Mouse (Mus musculus) megakaryocyte, embryonic 14.5 days (primary cell): ENCODE results near the gene Usp33. TPM values are rescaled to one million over a fixed set of nuclear protein-coding genes. Genes with fewer than 3 reads are reported as not detected.

Source experiments
- H3K27me3 ChIP-seq: replicated peaks from 2 replicates; pipeline ENCODE3; 2012; ENCODE audit warnings: inconsistent platforms
- H3K36me3 ChIP-seq: replicated peaks from 2 replicates; pipeline ENCODE3; 2012; ENCODE audit warnings: low read length, inconsistent platforms, mixed read lengths
- H3K4me1 ChIP-seq: 2 replicates; pipeline ENCODE4 v1.6.1; 2012; ENCODE audit warnings: inconsistent platforms
- H3K4me3 ChIP-seq: replicated peaks from 2 replicates; pipeline ENCODE3; 2012; ENCODE audit warnings: moderate library complexity, mild to moderate bottlenecking, inconsistent platforms
- H3K9me3 ChIP-seq: 2 replicates; pipeline ENCODE4 v1.6.1; 2012; ENCODE audit warnings: inconsistent platforms
- FLI1 ChIP-seq: IDR thresholded peaks from 2 replicates; pipeline ENCODE4 v1.6.1; 2012; ENCODE audit warnings: low read length, inconsistent platforms, mixed read lengths
- GATA1 ChIP-seq: IDR thresholded peaks from 3 replicates; pipeline ENCODE4 v1.6.1; 2012; ENCODE audit warnings: mixed read lengths, low read length, inconsistent platforms, borderline replicate concordance
- polyA plus RNA-seq: library from polyadenylated mRNA; stranded (reverse); fragments of >175 nt; gene quantifications from 2 replicates; pipeline ENCODE4 v1.2.3, GENCODE M21; 2012; ENCODE audit warnings: low replicate concordance; ENCODE audit not compliant: insufficient read depth

Usp33 gene
- polyA plus RNA-seq, 1 experiment: 2.2 TPM

GRCm38 (mm10) chr3:152342961-152343517 is 3.2 kb upstream of the Usp33 start:
- TF ChIP-seq FLI1 (no peak), GATA1 (no peak)
- Histone ChIP-seq H3K36me3 (peaks cover 1% of the 10 kb centered on the region), H3K4me3 (no peak overlapping the region), H3K27me3 (no peaks in the 10 kb centered on the region), H3K4me1 (peaks cover 34% of the 10 kb centered on the region), H3K9me3 (no peaks in the 10 kb centered on the region)

- H3K4me3 ChIP-seq: peak overlapping the region; percentile 99
- peaks cover 23% of the 10 kb centered on the region for H3K36me3 ChIP-seq
- no peak for TF ChIP-seq FLI1
- TF ChIP-seq GATA1: no peak
- no peaks in the 10 kb centered on the region for H3K27me3 ChIP-seq
- H3K9me3 ChIP-seq: no peaks in the 10 kb centered on the region
- peaks cover 53% of the 10 kb centered on the region for H3K4me1 ChIP-seq
Observed at GRCm38 (mm10) chr3:152346633-152347141, 409 bp downstream of the Usp33 start.

GRCm38 (mm10) chr3:152347227-152347626 is 949 bp downstream of the Usp33 start:
- peaks cover 23% of the 10 kb centered on the region for H3K36me3 ChIP-seq
- peak overlapping the region; percentile 99 for H3K4me3 ChIP-seq
- H3K4me1 ChIP-seq: peaks cover 54% of the 10 kb centered on the region
- no peaks in the 10 kb centered on the region for H3K27me3 ChIP-seq
- no peaks in the 10 kb centered on the region for H3K9me3 ChIP-seq
- no peak for TF ChIP-seq GATA1
- TF ChIP-seq FLI1: no peak

GRCm38 (mm10) chr3:152348011-152348830 is 1.9 kb downstream of the Usp33 start:
- TF ChIP-seq GATA1: no peak
- TF ChIP-seq FLI1: no peak
- Histone ChIP-seq H3K36me3 (peaks cover 31% of the 10 kb centered on the region), H3K27me3 (no peaks in the 10 kb centered on the region), H3K4me1 (peaks cover 57% of the 10 kb centered on the region), H3K4me3 (peak overlapping the region; percentile 38), H3K9me3 (no peaks in the 10 kb centered on the region)

- H3K9me3 ChIP-seq: no peaks in the 10 kb centered on the region
- H3K36me3 ChIP-seq: peaks cover 37% of the 10 kb centered on the region
- no peaks in the 10 kb centered on the region for H3K27me3 ChIP-seq
- TF ChIP-seq GATA1: no peak
- no peak for TF ChIP-seq FLI1
- peak overlapping the region; percentile 72 for H3K4me3 ChIP-seq
- peaks cover 77% of the 10 kb centered on the region for H3K4me1 ChIP-seq
Observed at GRCm38 (mm10) chr3:152350431-152350830, 4.2 kb downstream of the Usp33 start.

GRCm38 (mm10) chr3:152350966-152351365 is 4.7 kb downstream of the Usp33 start:
- no peak for TF ChIP-seq FLI1
- TF ChIP-seq GATA1: no peak
- Histone ChIP-seq H3K4me1 (peaks cover 81% of the 10 kb centered on the region), H3K4me3 (peak overlapping the region; percentile 72), H3K9me3 (no peaks in the 10 kb centered on the region), H3K36me3 (peaks cover 37% of the 10 kb centered on the region), H3K27me3 (no peaks in the 10 kb centered on the region)

GRCm38 (mm10) chr3:152352289-152352688 is 6.0 kb downstream of the Usp33 start:
- Histone ChIP-seq H3K36me3 (peaks cover 50% of the 10 kb centered on the region), H3K27me3 (no peaks in the 10 kb centered on the region), H3K9me3 (peaks cover 3% of the 10 kb centered on the region; the same call in 1 of the 2 replicates), H3K4me3 (no peak overlapping the region), H3K4me1 (peaks cover 90% of the 10 kb centered on the region)
- TF ChIP-seq GATA1: no peak
- no peak for TF ChIP-seq FLI1

GRCm38 (mm10) chr3:152353434-152354177 is 7.3 kb downstream of the Usp33 start:
- TF ChIP-seq FLI1: no peak
- TF ChIP-seq GATA1: no peak

GRCm38 (mm10) chr3:152355361-152355760 is 9.1 kb downstream of the Usp33 start:
- peaks cover 3% of the 10 kb centered on the region; the same call in 1 of the 2 replicates for H3K9me3 ChIP-seq
- peak overlapping the region; percentile 87 for H3K4me3 ChIP-seq
- peak; percentile 83 for TF ChIP-seq GATA1
- TF ChIP-seq FLI1: peak; percentile 20; the same call in 1 of the 2 replicates
- H3K27me3 ChIP-seq: no peaks in the 10 kb centered on the region
- H3K4me1 ChIP-seq: peaks cover 84% of the 10 kb centered on the region
- H3K36me3 ChIP-seq: peaks cover 68% of the 10 kb centered on the region

More at GRCm38 (mm10) chr3:152353434-152354177, 7.3 kb downstream of the Usp33 start:
- H3K9me3 ChIP-seq: peaks cover 3% of the 10 kb centered on the region; the same call in 1 of the 2 replicates
- H3K27me3 ChIP-seq: no peaks in the 10 kb centered on the region
- peak overlapping the region; percentile 74 for H3K4me3 ChIP-seq
- H3K36me3 ChIP-seq: peaks cover 59% of the 10 kb centered on the region
- peaks cover 85% of the 10 kb centered on the region for H3K4me1 ChIP-seq
